7 mouse cellular contexts compared by ENCODE assay signal in the genomic region with DNA sequence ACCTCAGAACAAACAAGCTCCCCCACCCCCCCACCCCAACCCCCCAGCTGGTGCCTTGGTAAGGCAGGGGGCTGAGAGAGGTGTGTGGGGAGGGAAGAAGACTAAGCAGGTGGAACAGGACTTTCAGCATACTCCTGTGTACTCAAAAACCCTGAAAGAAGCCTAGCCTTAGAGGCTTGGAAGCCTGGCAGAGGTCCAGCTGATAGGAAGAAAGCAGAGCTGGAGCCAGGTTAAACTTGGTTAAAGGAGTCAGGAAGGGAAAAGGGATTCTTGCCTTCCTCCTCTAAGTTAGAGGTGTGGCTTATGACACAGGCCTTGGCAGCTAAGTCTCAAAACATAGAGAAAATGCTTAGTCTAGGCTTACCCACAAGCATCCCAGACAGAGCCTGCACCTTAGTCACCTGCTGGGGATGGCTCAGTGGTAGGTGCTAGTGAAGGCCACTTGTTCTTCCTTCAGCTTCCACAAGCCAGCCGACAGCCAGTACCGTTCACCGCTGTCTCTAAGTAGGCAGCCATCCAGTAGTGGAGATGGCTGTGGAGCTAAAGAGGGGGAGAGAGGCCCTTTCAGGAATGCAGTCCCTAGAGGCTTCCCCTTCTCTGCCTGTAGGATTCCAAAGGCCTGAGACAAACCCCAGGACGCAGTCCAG. TPM values are rescaled to one million over a fixed set of nuclear protein-coding genes. Genes with fewer than 3 reads are reported as not detected.
DNase-seq lines count a peak whose midpoint lies in the region; ATAC-seq lines count a peak whose summit lies in the region.

No protein-coding gene starts in this region.

- ATAC-seq in heart, embryonic 13.5 days (ENCODE audit: extremely low read depth, insufficient number of reproducible peaks, low FRiP score, low TSS enrichment): peak; percentile 27; the same call in 1 of the 2 replicates
- peak; percentile 70 for ATAC-seq in stomach, embryonic 15.5 days (ENCODE audit: insufficient read depth, low FRiP score, low read depth)
- no peak for ATAC-seq in megakaryocyte, adult 5-6 weeks (ENCODE audit: poor library complexity, severe bottlenecking)

- H3K4me2 ChIP-seq in heart, embryonic 13.5 days: peak overlapping the region; percentile 54
- H3K4me2 ChIP-seq in stomach, embryonic 15.5 days: 0 out of 2 replicates have a peak overlapping the region, but pooled peaks have one; percentile 2

- peak overlapping the region; percentile 14 for H3K4me3 ChIP-seq in heart, embryonic 13.5 days
- H3K4me3 ChIP-seq in stomach, embryonic 15.5 days (replicated peaks): no peak overlapping the region

- peak; percentile 83 for DNase-seq in urinary bladder, postnatal 14 days (ENCODE audit: low spot score)
- no peak for DNase-seq in urinary bladder, postnatal 36 days (ENCODE audit: low spot score in 2 of 2)
- peak; percentile 62 to 75 for DNase-seq in kidney, postnatal 36 days
- no peak for DNase-seq in layer of hippocampus, adult 9-10 months (ENCODE audit: low spot score)

- H3K9ac ChIP-seq in heart, embryonic 13.5 days: peak overlapping the region; percentile 72
- H3K9ac ChIP-seq in stomach, embryonic 15.5 days: no peak overlapping the region

- peak overlapping the region; percentile 95 for H3K27ac ChIP-seq in heart, embryonic 13.5 days (replicated peaks)
- H3K27ac ChIP-seq in stomach, embryonic 15.5 days: peak overlapping the region; percentile 75

- WGBS in heart, embryonic 13.5 days: 8% methylated on average over 4 of the region's 4 CpGs
- WGBS in stomach, embryonic 15.5 days: 22% methylated on average over 4 of the region's 4 CpGs

- no peaks in the 10 kb centered on the region for H3K9me3 ChIP-seq in heart, embryonic 13.5 days
- no peaks in the 10 kb centered on the region for H3K9me3 ChIP-seq in stomach, embryonic 15.5 days

- H3K27me3 ChIP-seq in heart, embryonic 13.5 days (replicated peaks): no peaks in the 10 kb centered on the region
- no peaks in the 10 kb centered on the region for H3K27me3 ChIP-seq in stomach, embryonic 15.5 days (replicated peaks)

- H3K36me3 ChIP-seq in heart, embryonic 13.5 days: no peaks in the 10 kb centered on the region
- no peaks in the 10 kb centered on the region for H3K36me3 ChIP-seq in stomach, embryonic 15.5 days

- H3K4me1 ChIP-seq in heart, embryonic 13.5 days: peaks cover 85% of the 10 kb centered on the region
- peaks cover 50% of the 10 kb centered on the region for H3K4me1 ChIP-seq in stomach, embryonic 15.5 days

RNA-seq across cellular contexts. Expression of gene Ier5, which starts 6.2 kb away (rescaled TPM):
- 3.6 and 3.8 TPM in 2 replicates for polyA plus RNA-seq in heart, embryonic 13.5 days (2015; fragmentation: Nextera tagmentation; extraction: Ambion mirVana)
- polyA plus RNA-seq in stomach, embryonic 15.5 days (2015; fragmentation: Nextera tagmentation; extraction: Ambion mirVana): 5.8 TPM in 2 replicates
- total RNA-seq in megakaryocyte, adult 5-6 weeks (2015): 58.4 and 62.3 TPM in 2 replicates
- total RNA-seq in megakaryocyte, adult 5-6 weeks (2017): 35.4 and 38.3 TPM in 2 replicates

RNA-seq across cellular contexts. Expression of gene Mr1, which starts 53.3 kb away (rescaled TPM):
- 4.3 and 5.2 TPM in 2 replicates for polyA plus RNA-seq in heart, embryonic 13.5 days (2015; fragmentation: Nextera tagmentation; extraction: Ambion mirVana)
- 6.4 and 7.8 TPM in 2 replicates for polyA plus RNA-seq in stomach, embryonic 15.5 days (2015; fragmentation: Nextera tagmentation; extraction: Ambion mirVana)
- 4.5 TPM in 2 replicates for total RNA-seq in megakaryocyte, adult 5-6 weeks (2015)
- total RNA-seq in megakaryocyte, adult 5-6 weeks (2017): 3.0 and 4.6 TPM in 2 replicates

Comparison
In these comparisons a context has a peak if more than half of its experiments do, and no peak if none do; other contexts are left out.
1. DNase-seq: peak in urinary bladder, postnatal 14 days (single experiment) and kidney, postnatal 36 days (2 of 2); none in urinary bladder, postnatal 36 days (0 of 2) and layer of hippocampus, adult 9-10 months (single experiment).